Mouse (Mus musculus) CD8-positive naive resting alpha-beta T cell, adult 2 months (primary cell): Measurements from ENCODE around the gene Rac3.
A peak's percentile ranks its signal among the peaks of the same experiment; 100 is the strongest.

Experiments used
- DNase-seq, 2 experiments: peaks; one replicate each; pipeline ENCODE4 v3.0.0; 2022; ENCODE audit warnings: low read depth in 2 of 2, low spot score in 2 of 2

Gene Rac3

GRCm38 (mm10) chr11:120704486-120705325 lies 16.6 kb upstream of the Rac3 start:
- DNase-seq = no peak

GRCm38 (mm10) chr11:120706120-120706519 lies 15.2 kb upstream of the Rac3 start:
- no peak for DNase-seq

- DNase-seq = no peak
Measured at GRCm38 (mm10) chr11:120707225-120707624, 14.0 kb upstream of the Rac3 start.

GRCm38 (mm10) chr11:120707969-120708368 lies 13.3 kb upstream of the Rac3 start:
- no peak for DNase-seq

- DNase-seq = no peak
Measured at GRCm38 (mm10) chr11:120709551-120709950, 11.7 kb upstream of the Rac3 start.

- DNase-seq = no peak
Measured at GRCm38 (mm10) chr11:120710672-120711071, 10.6 kb upstream of the Rac3 start.

GRCm38 (mm10) chr11:120711980-120712604 lies 9.2 kb upstream of the Rac3 start:
- no peak for DNase-seq

GRCm38 (mm10) chr11:120712771-120713568 lies 8.3 kb upstream of the Rac3 start:
- peak; percentile 44 to 53 for DNase-seq

- peak; percentile 93 to 94 for DNase-seq
Measured at GRCm38 (mm10) chr11:120713580-120714518, 7.4 kb upstream of the Rac3 start, which contains the start of the genes Cenpx and Lrrc45. TSS of gene Cenpx (minus strand) at chr11:120713738. TSS of gene Lrrc45 (plus strand) at chr11:120713925.

- no peak for DNase-seq
Measured at GRCm38 (mm10) chr11:120714546-120714945, 6.7 kb upstream of the Rac3 start.

- no peak for DNase-seq
Measured at GRCm38 (mm10) chr11:120715131-120715530, 6.1 kb upstream of the Rac3 start.

GRCm38 (mm10) chr11:120719242-120719641 lies 2.0 kb upstream of the Rac3 start:
- DNase-seq = no peak

GRCm38 (mm10) chr11:120719841-120720376 lies 1.4 kb upstream of the Rac3 start:
- no peak for DNase-seq

GRCm38 (mm10) chr11:120720450-120720849 lies 820 bp upstream of the Rac3 start:
- peak; percentile 89 to 95 for DNase-seq

- DNase-seq = no peak
Measured at GRCm38 (mm10) chr11:120722067-120722630, 879 bp downstream of the Rac3 start.

- DNase-seq = no peak
Measured at GRCm38 (mm10) chr11:120722761-120723382, 1.6 kb downstream of the Rac3 start.

- DNase-seq = no peak
Measured at GRCm38 (mm10) chr11:120723509-120723908, 2.2 kb downstream of the Rac3 start.

- no peak for DNase-seq
Measured at GRCm38 (mm10) chr11:120726243-120727168, 5.2 kb downstream of the Rac3 start.
